Mouse (Mus musculus): ENCODE results near the gene Osbpl2.

The Osbpl2 gene

GRCm38 (mm10) chr2:180118661-180119438 is at the start of gene Osbpl2:
TSS of gene Osbpl2 (plus strand) at chr2:180119306.
- peak; percentile 92 for DNase-seq (ENCODE audit: low read depth in 2 of 2, low spot score in 2 of 2)

- DNase-seq (ENCODE audit: low read depth in 2 of 2, low spot score in 2 of 2) = no peak
These were observed 49.2 kb upstream of the Osbpl2 start for GRCm38 (mm10) chr2:180069770-180070480.

- DNase-seq (ENCODE audit: low read depth in 2 of 2, low spot score in 2 of 2) = peak; percentile 89 to 92
These were observed 48.3 kb upstream of the Osbpl2 start, which contains the start of gene Mtg2 for GRCm38 (mm10) chr2:180070481-180071453. TSS of gene Mtg2 (plus strand) at chr2:180070588.

GRCm38 (mm10) chr2:180071671-180072070 is 47.4 kb upstream of the Osbpl2 start:
- DNase-seq (ENCODE audit: low read depth in 2 of 2, low spot score in 2 of 2) = no peak

GRCm38 (mm10) chr2:180072886-180073285 is 46.2 kb upstream of the Osbpl2 start:
- no peak for DNase-seq (ENCODE audit: low read depth in 2 of 2, low spot score in 2 of 2)

- DNase-seq (ENCODE audit: low read depth in 2 of 2, low spot score in 2 of 2) = no peak
These were observed 41.5 kb upstream of the Osbpl2 start for GRCm38 (mm10) chr2:180077622-180078021.

- DNase-seq (ENCODE audit: low read depth in 2 of 2, low spot score in 2 of 2) = no peak
These were observed 38.4 kb upstream of the Osbpl2 start for GRCm38 (mm10) chr2:180080680-180081079.

GRCm38 (mm10) chr2:180083063-180083462 is 36.0 kb upstream of the Osbpl2 start:
- DNase-seq (ENCODE audit: low read depth in 2 of 2, low spot score in 2 of 2) = no peak

- no peak for DNase-seq (ENCODE audit: low read depth in 2 of 2, low spot score in 2 of 2)
These were observed 34.5 kb upstream of the Osbpl2 start for GRCm38 (mm10) chr2:180084565-180084964.

GRCm38 (mm10) chr2:180085926-180086636 is 33.0 kb upstream of the Osbpl2 start:
- DNase-seq (ENCODE audit: low read depth in 2 of 2, low spot score in 2 of 2) = no peak

- DNase-seq (ENCODE audit: low read depth in 2 of 2, low spot score in 2 of 2) = no peak
These were observed 32.5 kb upstream of the Osbpl2 start for GRCm38 (mm10) chr2:180086637-180087027.

- DNase-seq (ENCODE audit: low read depth in 2 of 2, low spot score in 2 of 2) = no peak
These were observed 31.6 kb upstream of the Osbpl2 start for GRCm38 (mm10) chr2:180087472-180087871.

- DNase-seq (ENCODE audit: low read depth in 2 of 2, low spot score in 2 of 2) = no peak
These were observed 28.8 kb upstream of the Osbpl2 start for GRCm38 (mm10) chr2:180090285-180090684.

GRCm38 (mm10) chr2:180095711-180096110 is 23.4 kb upstream of the Osbpl2 start:
- DNase-seq (ENCODE audit: low read depth in 2 of 2, low spot score in 2 of 2) = no peak

GRCm38 (mm10) chr2:180097585-180097984 is 21.5 kb upstream of the Osbpl2 start:
- no peak for DNase-seq (ENCODE audit: low read depth in 2 of 2, low spot score in 2 of 2)

GRCm38 (mm10) chr2:180098167-180098566 is 20.9 kb upstream of the Osbpl2 start:
- DNase-seq (ENCODE audit: low read depth in 2 of 2, low spot score in 2 of 2) = no peak

- no peak for DNase-seq (ENCODE audit: low read depth in 2 of 2, low spot score in 2 of 2)
These were observed 19.6 kb upstream of the Osbpl2 start for GRCm38 (mm10) chr2:180099529-180099928.

GRCm38 (mm10) chr2:180103151-180103977 is 15.7 kb upstream of the Osbpl2 start:
- no peak for DNase-seq (ENCODE audit: low read depth in 2 of 2, low spot score in 2 of 2)

GRCm38 (mm10) chr2:180103978-180104658 is 15.0 kb upstream of the Osbpl2 start, which contains the start of gene Hrh3:
TSS of gene Hrh3 (minus strand) at chr2:180104488.
- peak; percentile 37 to 38 for DNase-seq (ENCODE audit: low read depth in 2 of 2, low spot score in 2 of 2)

Data from CD8-positive naive resting alpha-beta T cell, adult 2 months (primary cell).